Mouse (Mus musculus) CH12.LX (cell line): Measurements from ENCODE around the gene Dnase1l1. TPM values are rescaled to one million over a fixed set of nuclear protein-coding genes. Genes with fewer than 3 reads are reported as not detected.
A peak's percentile ranks its signal among the peaks of the same experiment; 100 is the strongest.

ENCODE experiments used
- DNase-seq: peaks from one replicate; pipeline ENCODE4 v3.0.0-alpha.2; 2013; ENCODE audit errors: extremely low read depth
- H3K27ac ChIP-seq: 2 replicates; pipeline ENCODE4 v1.5.1; 2012; ENCODE audit warnings: low read depth, mild to moderate bottlenecking, control low read depth, moderate library complexity; ENCODE audit not compliant: insufficient read depth
- H3K27me3 ChIP-seq: replicated peaks from 2 replicates; pipeline ENCODE3; 2012; ENCODE audit warnings: inconsistent platforms
- H3K36me3 ChIP-seq, 2 experiments: replicated peaks in 1 of 2; 2 replicates each; pipeline versions ENCODE3 to v1.6.1; 2012; ENCODE audit warnings: inconsistent platforms in 1 of 2, low read length in 1 of 2, mild to moderate bottlenecking in 1 of 2, mixed read lengths in 1 of 2, moderate library complexity in 1 of 2; ENCODE audit not compliant: control insufficient read depth in 1 of 2, insufficient read depth in 1 of 2
- H3K4me1 ChIP-seq, 2 experiments: 2 replicates each; pipeline ENCODE4 v1.6.1; 2012; ENCODE audit warnings: inconsistent platforms in 1 of 2, moderate library complexity in 1 of 2; ENCODE audit not compliant: insufficient read depth in 2 of 2, control insufficient read depth in 1 of 2
- H3K4me2 ChIP-seq: 2 replicates; pipeline ENCODE4 v1.6.1; 2012; ENCODE audit warnings: low read depth, mild to moderate bottlenecking, control low read depth; ENCODE audit not compliant: poor library complexity, insufficient read depth, severe bottlenecking
- H3K4me3 ChIP-seq, 3 experiments: fragments of 150-350 bp in 1 of 3; sonication (generic) in 1 of 3; replicated peaks in 1 of 3; 2 replicates each; pipeline versions ENCODE3 to v1.5.1; 2011 to 2012; ENCODE audit warnings: low read depth in 2 of 3, low read length in 2 of 3, mild to moderate bottlenecking in 2 of 3, moderate library complexity in 2 of 3, control low read depth in 1 of 3, improper control_type of control experiment in 1 of 3, inconsistent platforms in 1 of 3, mixed read lengths in 1 of 3; ENCODE audit not compliant: poor library complexity in 1 of 3
- H3K79me2 ChIP-seq: replicated peaks from 2 replicates; pipeline ENCODE4 v1.6.1; 2012; ENCODE audit warnings: mild to moderate bottlenecking, moderate library complexity; ENCODE audit not compliant: control insufficient read depth, poor library complexity, insufficient read depth, severe bottlenecking; ENCODE audit errors: extremely low read depth
- H3K9ac ChIP-seq: 2 replicates; pipeline ENCODE4 v1.6.1; 2012; ENCODE audit warnings: low read depth, mild to moderate bottlenecking, control low read depth, moderate library complexity; ENCODE audit not compliant: insufficient read depth
- H3K9me3 ChIP-seq: replicated peaks from 2 replicates; pipeline ENCODE3; 2012; ENCODE audit warnings: low read length, inconsistent platforms, mixed read lengths
- CTCF ChIP-seq, 2 experiments: IDR thresholded peaks in 1 of 2; conservative IDR thresholded peaks in 1 of 2; 2 replicates each; pipeline ENCODE4 v1.5.1; 2011 to 2012; ENCODE audit warnings: low read depth in 2 of 2, low read length in 2 of 2, improper control_type of control experiment in 1 of 2, inconsistent platforms in 1 of 2, mild to moderate bottlenecking in 1 of 2, moderate library complexity in 1 of 2
- E2F4 ChIP-seq: IDR thresholded peaks from 2 replicates; pipeline ENCODE4 v1.6.1; 2011; ENCODE audit warnings: low read depth, low read length, improper control_type of control experiment; ENCODE audit not compliant: insufficient replicate concordance
- ELF1 ChIP-seq: IDR thresholded peaks from 2 replicates; pipeline ENCODE4 v1.6.1; 2014; ENCODE audit warnings: low read depth, mild to moderate bottlenecking, inconsistent platforms, low read length, improper control_type of control experiment
- EP300 ChIP-seq: IDR thresholded peaks from 2 replicates; pipeline ENCODE4 v1.6.1; 2011; ENCODE audit warnings: low read length, improper control_type of control experiment
- ETS1 ChIP-seq: conservative IDR thresholded peaks from 2 replicates; pipeline ENCODE4 v1.6.1; 2012; ENCODE audit warnings: low read depth, mild to moderate bottlenecking, inconsistent platforms, low read length, improper control_type of control experiment, moderate library complexity
- GABPA ChIP-seq: IDR thresholded peaks from 2 replicates; pipeline ENCODE4 v1.6.1; 2012; ENCODE audit warnings: low read depth, low read length, improper control_type of control experiment, inconsistent platforms; ENCODE audit not compliant: insufficient replicate concordance
- HCFC1 ChIP-seq: IDR thresholded peaks from 2 replicates; pipeline ENCODE4 v1.6.1; 2012; ENCODE audit warnings: low read depth, mild to moderate bottlenecking, inconsistent platforms, low read length, improper control_type of control experiment
- IRF4 ChIP-seq: IDR thresholded peaks from 2 replicates; pipeline ENCODE4 v1.6.1; 2014; ENCODE audit warnings: low read depth, mild to moderate bottlenecking, inconsistent platforms, low read length, improper control_type of control experiment
- JUN ChIP-seq: IDR thresholded peaks from 2 replicates; pipeline ENCODE4 v1.6.1; 2011; ENCODE audit warnings: low read depth, mild to moderate bottlenecking, low read length, improper control_type of control experiment, moderate library complexity; ENCODE audit not compliant: insufficient read depth
- JUND ChIP-seq: conservative IDR thresholded peaks from 2 replicates; pipeline ENCODE4 v1.6.1; 2011; ENCODE audit warnings: low read depth, low read length, improper control_type of control experiment
- MAFK ChIP-seq: IDR thresholded peaks from 2 replicates; pipeline ENCODE4 v1.6.1; 2011; ENCODE audit warnings: low read length, improper control_type of control experiment; ENCODE audit not compliant: insufficient replicate concordance
- MAZ ChIP-seq: IDR thresholded peaks from 2 replicates; pipeline ENCODE4 v1.6.1; 2012; ENCODE audit warnings: low read depth, mild to moderate bottlenecking, inconsistent platforms, low read length, improper control_type of control experiment, moderate library complexity
- MYC ChIP-seq: IDR thresholded peaks from 2 replicates; pipeline ENCODE4 v1.6.1; 2011; ENCODE audit warnings: low read depth, mild to moderate bottlenecking, improper control_type of control experiment, low read length
- NELFE ChIP-seq: IDR thresholded peaks from 2 replicates; pipeline ENCODE4 v1.6.1; 2011; ENCODE audit warnings: low read depth, low read length, improper control_type of control experiment
- NRF1 ChIP-seq: IDR thresholded peaks from 2 replicates; pipeline ENCODE4 v1.6.1; 2014; ENCODE audit warnings: low read depth, mild to moderate bottlenecking, inconsistent platforms, low read length, improper control_type of control experiment, moderate library complexity
- PAX5 ChIP-seq: IDR thresholded peaks from 2 replicates; pipeline ENCODE4 v1.6.1; 2012; ENCODE audit warnings: low read length, inconsistent platforms, mixed read lengths
- RAD21 ChIP-seq: IDR thresholded peaks from 2 replicates; pipeline ENCODE4 v1.6.1; 2011; ENCODE audit warnings: low read depth, mild to moderate bottlenecking, low read length, improper control_type of control experiment, moderate library complexity
- RCOR1 ChIP-seq: conservative IDR thresholded peaks from 2 replicates; pipeline ENCODE4 v1.6.1; 2012; ENCODE audit warnings: low read depth, mild to moderate bottlenecking, inconsistent platforms, low read length, improper control_type of control experiment
- SMC3 ChIP-seq: IDR thresholded peaks from 2 replicates; pipeline ENCODE4 v1.6.1; 2011; ENCODE audit warnings: low read depth, low read length, improper control_type of control experiment
- TCF12 ChIP-seq: IDR thresholded peaks from 2 replicates; pipeline ENCODE4 v1.6.1; 2014; ENCODE audit warnings: low read depth, mild to moderate bottlenecking, inconsistent platforms, low read length, improper control_type of control experiment
- UBTF ChIP-seq: IDR thresholded peaks from 2 replicates; pipeline ENCODE4 v1.6.1; 2012; ENCODE audit warnings: low read depth, mild to moderate bottlenecking, inconsistent platforms, low read length, improper control_type of control experiment, moderate library complexity
- USF2 ChIP-seq: conservative IDR thresholded peaks from 2 replicates; pipeline ENCODE4 v1.6.1; 2011; ENCODE audit warnings: low read depth, low read length, improper control_type of control experiment
- ZKSCAN1 ChIP-seq: IDR thresholded peaks from 2 replicates; pipeline ENCODE4 v1.6.1; 2012; ENCODE audit warnings: low read depth, inconsistent platforms, low read length, improper control_type of control experiment, borderline replicate concordance
- ZNF384 ChIP-seq: IDR thresholded peaks from 2 replicates; pipeline ENCODE4 v1.6.1; 2012; ENCODE audit warnings: low read depth, low read length, improper control_type of control experiment, inconsistent platforms
- dilution Hi-C: fragments of 300-500 bp; cut with MboI; formaldehyde crosslinking; loops from 2 replicates; pipeline ENCODE4 v1.14.3; 2020; ENCODE audit warnings: low sequenced_read_pairs; ENCODE audit not compliant: extremely low pct_unique_long_range_greater_than_20kb, extremely low pct_ligation_motif_present
- in situ Hi-C: fragments of 300-500 bp; cut with MboI; formaldehyde crosslinking; loops from 3 replicates; pipeline ENCODE4 v1.14.3; 2019; ENCODE audit warnings: low sequenced_read_pairs, low pct_ligation_motif_present, low pct_unique_long_range_greater_than_20kb, mixed read lengths
- polyA plus RNA-seq: library from polyadenylated mRNA; unstranded; fragments of >175 nt; gene quantifications from 2 replicates; pipeline ENCODE4 v1.2.1, GENCODE M21; 2012; ENCODE audit warnings: low read depth; ENCODE audit not compliant: insufficient read length
- total RNA-seq, 2 experiments: library from RNA; depleted of rRNA; stranded (reverse); fragments of 300-350 nt in 1 of 2; fragments of >200 nt in 1 of 2; gene quantifications; 2 replicates each; pipeline ENCODE4 v1.2.3; 2012 to 2014

Gene Dnase1l1
- total and polyA plus RNA-seq, 3 experiments = 4.3 to 5.1 (median 4.7) TPM

- TF ChIP-seq JUND = no peak
- TF ChIP-seq MAZ = 0 out of 2 replicates have a peak, but pooled peaks have one; percentile 48
- TF ChIP-seq UBTF = no peak
- no peak for TF ChIP-seq ZNF384
- TF ChIP-seq RAD21 = peak; percentile 57
- TF ChIP-seq RCOR1 = no peak
- no peak for TF ChIP-seq ELF1
- peak; percentile 22 to 67; a peak in 3 of 4 replicates for TF ChIP-seq CTCF (conservative IDR thresholded peaks at IDR 0.05 in 1 of 2, IDR thresholded peaks at IDR 0.05 in 1 of 2; ENCODE audit: low read depth in 2 of 2, low read length in 2 of 2)
- TF ChIP-seq MAFK = no peak
- TF ChIP-seq EP300 = no peak
- TF ChIP-seq TCF12 = no peak
- TF ChIP-seq NELFE = 0 out of 2 replicates have a peak, but pooled peaks have one; percentile 33
- TF ChIP-seq NRF1 = no peak
- TF ChIP-seq ZKSCAN1 = no peak
- TF ChIP-seq USF2 = no peak
- no peak for TF ChIP-seq JUN
- TF ChIP-seq MYC = no peak
- TF ChIP-seq PAX5 = no peak
- TF ChIP-seq HCFC1 = no peak
- TF ChIP-seq IRF4 = no peak
- no peak for TF ChIP-seq ETS1
- TF ChIP-seq GABPA = no peak
- no peak for TF ChIP-seq E2F4
- peak; percentile 62 for TF ChIP-seq SMC3
- DNase-seq = peak; percentile 56
- no peaks in the 10 kb centered on the region for H3K27me3 ChIP-seq
- no peak overlapping the region for H3K4me3 ChIP-seq
- H3K4me2 ChIP-seq = peak overlapping the region; percentile 90
- H3K4me1 ChIP-seq = peaks cover 5 to 21% of the 10 kb centered on the region in 2 experiments; a peak in 3 of 4 replicates
- H3K9me3 ChIP-seq = no peaks in the 10 kb centered on the region
- dilution Hi-C loops (no loop called here), in situ Hi-C loops (loop anchor here (5.0 to 10.0 kb wide), 2 partner anchors 124 to 164 kb away; partner anchors contain the start of gene Opn1mw)
- no peak overlapping the region for H3K9ac ChIP-seq
- peaks cover 13% of the 10 kb centered on the region; the same call in 1 of the 2 replicates for H3K79me2 ChIP-seq
- no peak overlapping the region for H3K27ac ChIP-seq
- H3K36me3 ChIP-seq = no peaks in the 10 kb centered on the region
These were observed 33.5 kb downstream of the Dnase1l1 start for GRCm38 (mm10) chrX:74248651-74249050.
